Mouse (Mus musculus) small intestine, adult 2 months (tissue): ENCODE results near the gene Ncam2.

Experiments
- CTCF ChIP-seq: fragments of 200-500 bp; IDR thresholded peaks from 2 replicates; pipeline ENCODE4 v1.5.1; 2012; ENCODE audit warnings: low read depth, mild to moderate bottlenecking, control low read depth, inconsistent platforms, low read length, moderate library complexity, mixed read lengths; ENCODE audit not compliant: insufficient replicate concordance, insufficient read length; ENCODE audit errors: extremely low read depth
- POLR2A ChIP-seq: fragments of 200-500 bp; IDR thresholded peaks from 2 replicates; pipeline ENCODE4 v1.6.1; 2012; ENCODE audit warnings: low read depth, mild to moderate bottlenecking, control low read depth, inconsistent platforms, low read length, moderate library complexity

- TF ChIP-seq CTCF (no peak), POLR2A (no peak)
Observed at GRCm38 (mm10) chr16:81170828-81171227, 29.7 kb upstream of the Ncam2 start.
